29 mouse cellular contexts compared by ENCODE assay signal in the genomic region with DNA sequence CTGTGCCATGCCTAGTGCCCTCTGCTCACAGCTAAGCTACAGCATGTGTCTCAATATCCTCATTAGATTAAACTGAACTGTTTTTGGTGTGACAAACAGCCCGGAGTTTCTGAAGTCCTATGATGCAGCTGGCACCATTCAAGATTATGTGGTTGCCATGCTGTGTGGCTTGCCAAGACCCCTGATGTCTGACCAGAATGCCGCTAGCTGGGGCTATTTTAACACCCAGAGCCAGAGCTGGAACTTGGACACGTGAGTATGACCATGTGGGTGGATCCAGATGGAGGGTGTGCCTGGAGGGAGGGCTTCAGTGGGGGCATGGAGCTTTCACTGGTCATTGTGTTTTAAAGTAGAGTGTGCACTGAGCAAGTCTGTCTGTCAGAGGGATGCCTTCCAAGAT. TPM values are rescaled to one million over a fixed set of nuclear protein-coding genes. Genes with fewer than 3 reads are reported as not detected.
"Had no signal": no experiment of that assay in that cellular context is flagged by ENCODE, and none has a peak within 500 bp of the region (broad histone marks: within the 10 kb centered on the region; RNA-seq: fewer than 3 reads in every experiment).

No protein-coding gene starts in this region.

- H3K27ac ChIP-seq: embryonic facial prominence, embryonic 10.5 days; embryonic facial prominence, embryonic 12.5 days; embryonic facial prominence, embryonic 13.5 days; embryonic facial prominence, embryonic 15.5 days; forebrain, embryonic 10.5 days; forebrain, embryonic 12.5 days; forebrain, embryonic 13.5 days; forebrain, embryonic 15.5 days; gastrocnemius, adult 2 months; heart, adult 2 months had no signal

- H3K9ac ChIP-seq: embryonic facial prominence, embryonic 12.5 days; embryonic facial prominence, embryonic 13.5 days; embryonic facial prominence, embryonic 15.5 days; forebrain, embryonic 12.5 days; forebrain, embryonic 13.5 days; forebrain, embryonic 15.5 days; forebrain, postnatal 0 days had no signal

- ATAC-seq: forebrain, embryonic 13.5 days; forebrain, embryonic 14.5 days; forebrain, embryonic 15.5 days; forebrain, embryonic 16.5 days; forebrain, postnatal 0 days had no signal

- DNase-seq: cerebellum, adult 2 months; cerebellum, adult 8-10 months; cerebellum, adult 9-11 months; cerebellum, postnatal 25 days; cerebellum, postnatal 36 days; embryo, embryonic 11 days; forebrain, postnatal 0 days; gastrocnemius, adult 2 months; gastrocnemius, postnatal 10 days; gastrocnemius, postnatal 14 days; gastrocnemius, postnatal 25 days; gastrocnemius, postnatal 36 days; heart, adult 11 months; heart, adult 18-20 months; heart, adult 2 months had no signal

- H3K9me3 ChIP-seq: embryonic facial prominence, embryonic 10.5 days; embryonic facial prominence, embryonic 12.5 days; embryonic facial prominence, embryonic 13.5 days; embryonic facial prominence, embryonic 15.5 days; forebrain, embryonic 10.5 days; forebrain, embryonic 12.5 days; forebrain, embryonic 13.5 days; forebrain, embryonic 15.5 days had no signal

- H3K27me3 ChIP-seq: embryonic facial prominence, embryonic 12.5 days; embryonic facial prominence, embryonic 13.5 days; embryonic facial prominence, embryonic 15.5 days; forebrain, embryonic 13.5 days; forebrain, embryonic 15.5 days had no signal

- H3K4me2 ChIP-seq: embryonic facial prominence, embryonic 12.5 days; embryonic facial prominence, embryonic 13.5 days; embryonic facial prominence, embryonic 15.5 days; forebrain, embryonic 12.5 days; forebrain, embryonic 13.5 days; forebrain, embryonic 15.5 days had no signal

- H3K4me1 ChIP-seq: embryonic facial prominence, embryonic 10.5 days; embryonic facial prominence, embryonic 12.5 days; embryonic facial prominence, embryonic 13.5 days; embryonic facial prominence, embryonic 15.5 days; forebrain, embryonic 10.5 days; forebrain, embryonic 12.5 days; forebrain, embryonic 13.5 days; forebrain, embryonic 15.5 days had no signal

- H3K4me3 ChIP-seq: embryonic facial prominence, embryonic 10.5 days; embryonic facial prominence, embryonic 12.5 days; embryonic facial prominence, embryonic 13.5 days; embryonic facial prominence, embryonic 15.5 days; erythroblast, embryonic 14.5 days; forebrain, embryonic 10.5 days; forebrain, embryonic 12.5 days; forebrain, embryonic 13.5 days; forebrain, embryonic 15.5 days; gastrocnemius, adult 2 months; heart, adult 2 months had no signal

- H3K36me3 ChIP-seq: embryonic facial prominence, embryonic 10.5 days; embryonic facial prominence, embryonic 12.5 days; embryonic facial prominence, embryonic 13.5 days; embryonic facial prominence, embryonic 15.5 days; forebrain, embryonic 10.5 days; forebrain, embryonic 12.5 days; forebrain, embryonic 15.5 days had no signal

RNA-seq across cellular contexts. Expression of a gene that starts 20.1 kb away (rescaled TPM):
- total RNA-seq: common myeloid progenitor, adult 5-6 weeks; granulocyte monocyte progenitor cell, adult 5-6 weeks; heart, adult 18-20 months had no signal
- polyA plus RNA-seq: embryonic facial prominence, embryonic 10.5 days; embryonic facial prominence, embryonic 13.5 days; erythroblast, embryonic 14.5 days; forebrain, embryonic 10.5 days; forebrain, embryonic 11.5 days; forebrain, embryonic 12.5 days; forebrain, embryonic 13.5 days; forebrain, embryonic 14.5 days; forebrain, embryonic 16.5 days had no signal
